Mouse (Mus musculus) lung, postnatal 25 days (tissue): ENCODE data around the gene Abl1.

Source experiments
- DNase-seq: peaks from one replicate; pipeline ENCODE4 v3.0.0; 2022; ENCODE audit warnings: low spot score

Abl1 gene

GRCm38 (mm10) chr2:31689045-31689444, 869 bp downstream of the Abl1 start:
- peak; percentile 11 for DNase-seq

DNA sequence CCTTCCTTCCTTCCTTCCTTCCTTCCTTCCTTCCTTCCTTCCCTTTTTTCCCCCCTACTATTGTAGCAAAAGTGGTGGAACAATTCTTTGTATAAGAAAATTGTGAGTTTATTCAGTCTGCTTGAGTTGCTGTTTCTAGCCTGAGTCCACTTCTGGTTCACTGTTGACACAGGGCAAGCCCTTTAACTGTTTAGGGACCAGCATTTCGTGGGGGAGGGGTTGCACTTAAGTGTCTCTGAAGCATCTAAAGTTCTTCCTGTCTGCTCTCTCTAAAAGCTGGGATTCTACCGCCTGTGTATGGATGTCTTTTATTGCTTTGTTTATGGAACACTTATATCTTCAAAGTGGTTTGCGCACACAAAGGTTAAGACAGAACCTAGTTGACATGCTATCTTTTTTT, 1.9 kb downstream of the Abl1 start:
- DNase-seq, result no peak

DNA sequence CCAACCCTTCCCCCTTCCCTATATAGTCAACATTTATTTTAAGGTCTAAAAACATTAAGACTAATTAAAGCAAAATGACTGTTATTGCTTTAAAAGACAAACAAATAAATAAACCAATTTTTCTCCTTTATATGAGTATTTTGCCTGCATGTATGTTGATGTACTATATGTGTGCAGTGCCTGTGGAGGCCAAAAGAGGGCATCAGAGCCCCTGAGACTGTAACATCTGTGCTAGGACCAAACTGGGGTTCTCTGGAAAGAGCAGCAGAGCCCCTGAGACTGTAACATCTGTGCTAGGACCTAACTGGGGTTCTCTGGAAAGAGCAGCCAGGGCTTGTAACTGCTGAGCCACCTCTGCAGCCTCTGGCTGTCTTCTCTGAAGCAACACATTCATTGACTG, 10.0 kb downstream of the Abl1 start:
- no peak for DNase-seq

GRCm38 (mm10) chr2:31700545-31701446, 12.6 kb downstream of the Abl1 start:
- no peak for DNase-seq

GRCm38 (mm10) chr2:31703226-31703625, 15.1 kb downstream of the Abl1 start:
- DNase-seq, result peak; percentile 61

GRCm38 (mm10) chr2:31705914-31706313, 17.7 kb downstream of the Abl1 start:
- DNase-seq, result no peak

DNA sequence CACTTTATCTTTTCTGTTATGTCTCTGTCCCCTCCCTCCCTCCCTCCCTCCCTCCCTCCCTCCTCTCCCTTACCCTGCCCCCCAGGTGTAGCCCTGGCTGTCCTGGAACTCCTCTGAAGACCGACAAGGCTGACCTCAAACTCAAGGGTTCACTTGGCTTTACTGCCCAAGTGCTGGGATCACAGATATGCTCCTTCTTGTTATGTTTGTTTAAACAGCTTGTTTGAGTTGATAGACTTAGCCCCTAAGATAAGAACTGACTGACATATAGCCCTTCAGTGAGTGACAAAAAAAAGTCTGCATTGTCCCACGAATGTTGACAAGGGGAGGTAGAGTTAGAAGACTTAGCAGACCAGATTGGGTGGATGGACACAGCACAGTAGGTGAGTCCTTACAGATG, 18.4 kb downstream of the Abl1 start:
- no peak for DNase-seq

GRCm38 (mm10) chr2:31712716-31713115, 24.5 kb downstream of the Abl1 start:
- DNase-seq, result no peak

- no peak for DNase-seq
Measured at GRCm38 (mm10) chr2:31713813-31714212, 25.6 kb downstream of the Abl1 start.

- no peak for DNase-seq
Measured at GRCm38 (mm10) chr2:31714780-31715179, 26.6 kb downstream of the Abl1 start.

GRCm38 (mm10) chr2:31715985-31716384, 27.8 kb downstream of the Abl1 start:
- DNase-seq, result no peak

DNA sequence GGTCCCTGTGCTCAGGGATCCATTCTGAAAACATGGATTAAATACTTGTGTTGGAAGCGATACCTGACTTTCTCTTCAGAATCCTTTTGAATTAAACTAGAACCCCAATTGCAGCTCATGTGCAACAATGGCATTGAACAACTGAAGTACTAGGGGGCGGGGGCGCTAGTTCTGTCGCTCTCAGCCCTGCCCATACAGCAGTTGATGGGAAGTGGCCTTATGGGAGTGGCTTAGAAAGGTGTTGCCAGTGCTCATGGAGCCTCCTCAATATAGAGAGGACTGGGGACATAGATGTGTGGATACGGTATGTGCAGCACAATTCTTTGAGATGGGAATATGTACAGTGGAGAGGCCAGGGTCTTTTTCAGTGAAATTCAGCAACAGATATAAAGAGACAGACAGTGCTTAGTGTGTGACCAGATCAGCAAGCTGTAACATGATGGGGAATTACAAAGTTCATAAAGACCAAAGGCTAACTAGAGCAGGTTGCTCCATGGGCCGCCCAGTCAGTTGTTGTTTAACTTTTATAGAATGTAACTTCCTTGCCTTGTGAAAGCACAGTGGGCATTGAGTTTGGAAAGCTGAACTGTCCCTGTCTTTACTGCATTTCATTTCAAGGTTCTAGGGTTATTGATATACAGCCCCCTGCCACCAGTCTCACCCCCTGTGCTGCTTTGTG, 31.2 kb downstream of the Abl1 start:
- DNase-seq, result no peak

DNA sequence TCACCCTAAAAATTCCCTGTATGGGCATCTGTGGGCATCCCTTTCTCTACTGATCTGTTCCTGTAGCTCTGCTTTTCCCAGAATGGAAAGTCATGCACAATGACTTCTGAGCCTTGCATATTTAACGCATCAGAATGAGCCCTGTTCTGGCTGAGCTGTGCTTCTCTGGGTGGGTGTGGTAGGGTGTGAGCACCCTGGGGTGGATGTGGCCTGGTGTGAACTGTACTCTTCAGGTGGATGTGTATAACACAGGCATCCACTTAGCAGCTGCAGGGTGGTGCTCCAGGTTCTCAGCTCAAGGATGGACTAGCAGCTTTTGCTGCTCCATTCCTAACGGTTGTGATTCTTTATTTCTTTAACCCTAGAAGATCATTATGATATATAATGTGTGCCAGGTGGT, 31.8 kb downstream of the Abl1 start:
- DNase-seq, result no peak

- peak; percentile 30 for DNase-seq
Measured at GRCm38 (mm10) chr2:31720783-31721182, 32.6 kb downstream of the Abl1 start.

DNA sequence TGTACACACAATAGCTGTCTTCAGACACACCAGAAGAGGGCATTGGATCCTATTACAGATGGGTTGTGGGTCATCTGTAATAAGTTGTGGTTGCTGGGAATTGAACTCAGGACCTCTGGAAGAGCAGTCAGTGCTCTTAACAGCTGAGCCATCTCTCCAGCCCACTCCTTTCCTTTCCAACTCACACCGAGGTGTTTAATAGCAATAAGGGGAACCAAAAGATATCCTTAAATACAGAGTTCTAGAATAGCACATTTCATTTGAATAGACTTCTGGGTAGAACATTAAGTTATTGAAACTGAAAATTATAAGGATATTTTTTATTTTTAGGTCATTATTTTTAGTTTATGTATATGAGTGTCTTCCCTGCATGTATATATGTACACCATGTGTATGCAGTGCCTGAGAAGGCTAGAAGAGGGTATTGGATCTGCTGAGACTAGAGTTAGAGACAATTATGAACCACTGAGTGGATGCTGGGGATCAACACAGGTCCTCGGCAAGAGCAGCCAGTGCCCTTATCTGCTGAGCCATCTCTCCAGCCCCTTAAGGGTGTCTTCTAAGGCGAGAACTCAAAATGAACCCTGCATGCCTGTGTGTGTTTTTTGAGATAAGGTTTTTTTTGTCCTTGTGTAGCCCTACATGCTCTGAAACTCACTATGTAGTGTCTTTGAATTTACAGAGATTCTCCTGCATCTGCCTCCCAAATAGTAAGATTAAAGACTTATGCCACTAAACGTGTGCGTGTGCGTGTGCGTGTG, 36.7 kb downstream of the Abl1 start:
- no peak for DNase-seq

- no peak for DNase-seq
Measured at GRCm38 (mm10) chr2:31727576-31728277, 39.6 kb downstream of the Abl1 start.

DNA sequence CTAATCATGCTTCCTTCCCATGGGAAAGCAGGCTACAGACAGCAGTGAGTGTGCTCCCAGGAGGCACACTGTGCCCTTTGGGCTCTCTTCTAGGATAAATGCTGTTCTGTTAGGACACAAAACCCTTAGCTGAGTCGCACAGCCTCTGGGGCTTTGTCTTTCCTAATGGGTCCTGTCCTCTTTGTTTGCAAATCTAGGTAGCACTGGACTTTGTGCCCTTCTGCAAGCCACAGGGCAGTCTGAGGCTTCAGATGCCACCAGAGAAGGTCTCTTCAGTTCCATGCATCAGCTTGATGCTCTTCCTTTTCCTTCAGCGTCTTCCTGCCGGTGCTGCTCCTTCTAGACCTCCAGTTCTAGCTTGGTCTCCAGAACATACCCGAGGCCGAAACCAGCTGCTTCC, 42.5 kb downstream of the Abl1 start:
- DNase-seq, result no peak

DNA sequence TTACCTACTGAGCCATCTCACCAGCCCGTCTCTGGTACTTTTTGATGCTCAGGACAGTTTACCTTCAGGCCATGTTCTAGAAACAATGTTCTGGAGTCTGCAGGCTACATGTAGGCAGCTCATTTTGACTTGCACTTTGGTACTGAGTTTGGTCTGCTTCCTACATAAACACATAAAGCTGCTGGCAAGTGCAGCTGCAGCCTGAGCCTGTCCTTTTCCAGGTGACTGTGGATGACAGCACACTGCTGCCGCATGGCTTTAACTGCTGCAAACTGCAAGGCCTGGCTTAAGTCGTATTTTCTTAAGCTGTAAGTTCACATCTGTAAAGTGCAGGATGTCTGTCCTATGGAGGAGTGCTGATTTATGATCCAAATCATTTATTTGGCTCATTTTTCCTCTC, 44.3 kb downstream of the Abl1 start:
- DNase-seq, result no peak

GRCm38 (mm10) chr2:31733558-31733957, 45.4 kb downstream of the Abl1 start:
- DNase-seq, result peak; percentile 49

- no peak for DNase-seq
Measured at GRCm38 (mm10) chr2:31739041-31739440, 50.9 kb downstream of the Abl1 start.

DNA sequence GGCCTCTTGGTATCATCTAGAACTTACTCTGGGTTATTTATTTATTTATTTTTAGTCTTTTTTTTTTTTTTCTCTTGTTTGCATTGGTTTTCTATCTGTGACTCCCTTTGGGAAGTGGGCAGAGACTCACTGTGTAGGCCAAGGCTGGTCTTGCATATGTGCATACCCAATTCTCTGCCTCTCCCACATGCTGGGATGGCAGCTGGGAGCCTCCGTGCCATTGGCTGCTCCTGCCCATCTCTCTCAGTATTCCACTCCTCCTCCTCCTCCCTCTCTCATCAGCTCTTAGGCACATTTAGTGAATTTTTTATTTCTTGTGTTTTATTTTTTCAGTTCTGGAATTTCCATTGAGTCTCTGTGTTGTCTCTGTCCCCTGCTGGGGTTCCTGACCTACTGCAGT, 53.6 kb downstream of the Abl1 start:
- no peak for DNase-seq

- peak; percentile 58 for DNase-seq
Measured at GRCm38 (mm10) chr2:31742134-31742533, 54.0 kb downstream of the Abl1 start.
